Mouse (Mus musculus) limb, embryonic 12.5 days (tissue): ENCODE measurements around the gene Erv3. TPM values are rescaled to one million over a fixed set of nuclear protein-coding genes. Genes with fewer than 3 reads are reported as not detected.
A peak's percentile ranks its signal among the peaks of the same experiment; 100 is the strongest.

Experiments used
- ATAC-seq: fragments of 200-750 bp; cut with Nextera tagmentation; 2 replicates; pipeline ENCODE4 v1.8.0; 2017; ENCODE audit warnings: low read depth, moderate TSS enrichment; ENCODE audit not compliant: insufficient number of reproducible peaks, insufficient read depth, low FRiP score, low TSS enrichment
- H3K27ac ChIP-seq: fragments of 300-500 bp; sonication (generic); 2 replicates; pipeline ENCODE4 v1.5.1; 2016; ENCODE audit warnings: mild to moderate bottlenecking, moderate library complexity
- H3K27me3 ChIP-seq: fragments of 300-500 bp; sonication (generic); 2 replicates; pipeline ENCODE4 v1.6.1; 2016; ENCODE audit warnings: mild to moderate bottlenecking, moderate library complexity
- H3K36me3 ChIP-seq: fragments of 300-500 bp; sonication (generic); 2 replicates; pipeline ENCODE4 v1.6.1; 2016; ENCODE audit warnings: mild to moderate bottlenecking, moderate library complexity
- H3K4me1 ChIP-seq: fragments of 300-500 bp; sonication (generic); replicated peaks from 2 replicates; pipeline ENCODE4 v1.6.1; 2016
- H3K4me2 ChIP-seq: fragments of 300-500 bp; sonication (generic); 2 replicates; pipeline ENCODE4 v1.6.1; 2016; ENCODE audit warnings: mild to moderate bottlenecking, moderate library complexity
- H3K4me3 ChIP-seq: fragments of 300-500 bp; sonication (generic); replicated peaks from 2 replicates; pipeline ENCODE4 v1.5.1; 2016; ENCODE audit warnings: mild to moderate bottlenecking
- H3K9ac ChIP-seq: fragments of 300-500 bp; sonication (generic); replicated peaks from 2 replicates; pipeline ENCODE4 v1.6.1; 2016; ENCODE audit warnings: mild to moderate bottlenecking, moderate library complexity
- H3K9me3 ChIP-seq: fragments of 300-500 bp; sonication (generic); 2 replicates; pipeline ENCODE4 v1.6.1; 2016; ENCODE audit warnings: mild to moderate bottlenecking, moderate library complexity
- WGBS: fragments of 180-500 bp; shearing (Covaris S2); methylation state at CpG from one replicate; pipeline ENCODE4 v1.1.7; 2016; 5-methylcytosine and 5-hydroxymethylcytosine counted together
- polyA plus RNA-seq: library from polyadenylated mRNA; unstranded; fragments of >200 nt; fragmentation: Nextera tagmentation; extraction: Ambion mirVana; gene quantifications from 2 replicates; pipeline ENCODE4 v1.2.1, GENCODE M21; 2016

The Erv3 gene
- not detected in 2 replicates for polyA plus RNA-seq

GRCm38 (mm10) chr2:131859721-131860120 is at the start of gene Erv3:
Gene Erv3, minus strand, starts transcription at chr2:131859747.
- 89% methylated on average over 5 of the region's 5 CpGs for WGBS
- Histone ChIP-seq H3K27me3 (no peaks in the 10 kb centered on the region), H3K9me3 (no peaks in the 10 kb centered on the region), H3K4me1 (no peaks in the 10 kb centered on the region), H3K27ac (no peak within 1 kb of the TSS), H3K36me3 (no peaks in the 10 kb centered on the region), H3K4me3 (no peak within 1 kb of the TSS), H3K4me2 (no peak within 1 kb of the TSS), H3K9ac (no peak within 1 kb of the TSS)
- no peak for ATAC-seq

- H3K4me1 ChIP-seq = peaks cover 21% of the 10 kb centered on the region
- peak overlapping the region; percentile 76 for H3K4me2 ChIP-seq
- WGBS = 78% methylated on average over 1 of the region's 1 CpGs
- no peak overlapping the region for H3K27ac ChIP-seq
- peaks cover 5% of the 10 kb centered on the region; the same call in 1 of the 2 replicates for H3K36me3 ChIP-seq
- no peaks in the 10 kb centered on the region for H3K9me3 ChIP-seq
- 0 out of 2 replicates have a peak overlapping the region, but pooled peaks have one; percentile 70 for H3K4me3 ChIP-seq
- ATAC-seq = no peak
- H3K9ac ChIP-seq = no peak overlapping the region
- 0 out of 2 replicates have a peak, but pooled peaks cover 8% of the 10 kb centered on the region for H3K27me3 ChIP-seq
Observed at GRCm38 (mm10) chr2:131908906-131909305, 49.4 kb upstream of the Erv3 start.

- 84% methylated on average over 7 of the region's 7 CpGs for whole genome bisulfite sequencing
- no peak for ATAC-seq
- Histone ChIP-seq H3K4me3 (no peak overlapping the region), H3K9ac (no peak overlapping the region), H3K9me3 (no peaks in the 10 kb centered on the region), H3K27me3 (0 out of 2 replicates have a peak, but pooled peaks cover 8% of the 10 kb centered on the region), H3K4me2 (no peak overlapping the region), H3K4me1 (peaks cover 21% of the 10 kb centered on the region), H3K27ac (no peak overlapping the region), H3K36me3 (no peaks in the 10 kb centered on the region)
Observed at GRCm38 (mm10) chr2:131908351-131908861, 48.9 kb upstream of the Erv3 start.

- Histone ChIP-seq H3K4me3 (no peak overlapping the region), H3K9ac (no peak overlapping the region), H3K4me1 (peaks cover 21% of the 10 kb centered on the region), H3K36me3 (no peaks in the 10 kb centered on the region), H3K9me3 (no peaks in the 10 kb centered on the region), H3K27me3 (0 out of 2 replicates have a peak, but pooled peaks cover 8% of the 10 kb centered on the region), H3K27ac (no peak overlapping the region), H3K4me2 (no peak overlapping the region)
- ATAC-seq = no peak
- whole genome bisulfite sequencing = 77% methylated on average over 5 of the region's 5 CpGs
Observed at GRCm38 (mm10) chr2:131907311-131907710, 47.8 kb upstream of the Erv3 start.

GRCm38 (mm10) chr2:131906846-131907245 is 47.3 kb upstream of the Erv3 start:
- no peak overlapping the region for H3K27ac ChIP-seq
- H3K4me1 ChIP-seq = peaks cover 19% of the 10 kb centered on the region
- 79% methylated on average over 1 of the region's 1 CpGs for WGBS
- H3K4me2 ChIP-seq = no peak overlapping the region
- H3K9me3 ChIP-seq = no peaks in the 10 kb centered on the region
- no peak for ATAC-seq
- no peak overlapping the region for H3K9ac ChIP-seq
- H3K27me3 ChIP-seq = 0 out of 2 replicates have a peak, but pooled peaks cover 8% of the 10 kb centered on the region
- H3K4me3 ChIP-seq = no peak overlapping the region
- no peaks in the 10 kb centered on the region for H3K36me3 ChIP-seq

GRCm38 (mm10) chr2:131906266-131906665 is 46.7 kb upstream of the Erv3 start:
- Histone ChIP-seq H3K4me3 (no peak overlapping the region), H3K27me3 (0 out of 2 replicates have a peak, but pooled peaks cover 8% of the 10 kb centered on the region), H3K4me1 (peaks cover 13% of the 10 kb centered on the region), H3K27ac (no peak overlapping the region), H3K9ac (no peak overlapping the region), H3K9me3 (no peaks in the 10 kb centered on the region), H3K36me3 (no peaks in the 10 kb centered on the region), H3K4me2 (no peak overlapping the region)
- no peak for ATAC-seq
- WGBS = 78% methylated on average over 3 of the region's 3 CpGs

- WGBS = 47% methylated on average over 6 of the region's 6 CpGs
- H3K4me1 ChIP-seq = peaks cover 8% of the 10 kb centered on the region
- no peaks in the 10 kb centered on the region for H3K9me3 ChIP-seq
- no peak overlapping the region for H3K4me3 ChIP-seq
- ATAC-seq = no peak
- no peaks in the 10 kb centered on the region for H3K36me3 ChIP-seq
- H3K27me3 ChIP-seq = 0 out of 2 replicates have a peak, but pooled peaks cover 8% of the 10 kb centered on the region
- H3K4me2 ChIP-seq = no peak overlapping the region
- H3K9ac ChIP-seq = no peak overlapping the region
- H3K27ac ChIP-seq = no peak overlapping the region
Observed at GRCm38 (mm10) chr2:131905776-131906175, 46.2 kb upstream of the Erv3 start.

GRCm38 (mm10) chr2:131905025-131905424 is 45.5 kb upstream of the Erv3 start:
- WGBS = 68% methylated on average over 5 of the region's 5 CpGs
- Histone ChIP-seq H3K4me1 (peaks cover under 1% of the 10 kb centered on the region; the same call in 1 of the 2 replicates), H3K9me3 (no peaks in the 10 kb centered on the region), H3K27me3 (0 out of 2 replicates have a peak, but pooled peaks cover 8% of the 10 kb centered on the region), H3K9ac (no peak overlapping the region), H3K4me2 (no peak overlapping the region), H3K27ac (no peak overlapping the region), H3K4me3 (no peak overlapping the region), H3K36me3 (no peaks in the 10 kb centered on the region)
- ATAC-seq = no peak

GRCm38 (mm10) chr2:131902867-131903266 is 43.3 kb upstream of the Erv3 start:
- Histone ChIP-seq H3K4me2 (no peak overlapping the region), H3K9ac (no peak overlapping the region), H3K9me3 (no peaks in the 10 kb centered on the region), H3K4me3 (no peak overlapping the region), H3K36me3 (no peaks in the 10 kb centered on the region), H3K4me1 (no peaks in the 10 kb centered on the region), H3K27me3 (no peaks in the 10 kb centered on the region), H3K27ac (no peak overlapping the region)
- WGBS = 35% methylated on average over 8 of the region's 8 CpGs
- ATAC-seq = no peak

GRCm38 (mm10) chr2:131902423-131902822 is 42.9 kb upstream of the Erv3 start:
- Histone ChIP-seq H3K9me3 (no peaks in the 10 kb centered on the region), H3K4me3 (no peak overlapping the region), H3K36me3 (no peaks in the 10 kb centered on the region), H3K27me3 (no peaks in the 10 kb centered on the region), H3K9ac (no peak overlapping the region), H3K27ac (no peak overlapping the region), H3K4me1 (no peaks in the 10 kb centered on the region), H3K4me2 (no peak overlapping the region)
- 22% methylated on average over 3 of the region's 3 CpGs for WGBS
- ATAC-seq = no peak

- ATAC-seq = no peak
- Histone ChIP-seq H3K4me1 (0 out of 2 replicates have a peak, but pooled peaks cover 1% of the 10 kb centered on the region), H3K36me3 (no peaks in the 10 kb centered on the region), H3K9me3 (no peaks in the 10 kb centered on the region), H3K4me2 (no peak overlapping the region), H3K4me3 (no peak overlapping the region), H3K27ac (no peak overlapping the region), H3K9ac (no peak overlapping the region), H3K27me3 (no peaks in the 10 kb centered on the region)
- WGBS = 90% methylated on average over 12 of the region's 12 CpGs
Observed at GRCm38 (mm10) chr2:131897336-131898109, 38.0 kb upstream of the Erv3 start.
